Mouse (Mus musculus) MEL-GATA-1-ER (cell line): ENCODE data around the gene Acvr1.

Source experiments
- DNase-seq: peaks from one replicate; pipeline ENCODE4 v3.0.0-alpha.2; 2012; ENCODE audit warnings: low read depth; ENCODE audit errors: extremely low read depth

Gene Acvr1

DNA sequence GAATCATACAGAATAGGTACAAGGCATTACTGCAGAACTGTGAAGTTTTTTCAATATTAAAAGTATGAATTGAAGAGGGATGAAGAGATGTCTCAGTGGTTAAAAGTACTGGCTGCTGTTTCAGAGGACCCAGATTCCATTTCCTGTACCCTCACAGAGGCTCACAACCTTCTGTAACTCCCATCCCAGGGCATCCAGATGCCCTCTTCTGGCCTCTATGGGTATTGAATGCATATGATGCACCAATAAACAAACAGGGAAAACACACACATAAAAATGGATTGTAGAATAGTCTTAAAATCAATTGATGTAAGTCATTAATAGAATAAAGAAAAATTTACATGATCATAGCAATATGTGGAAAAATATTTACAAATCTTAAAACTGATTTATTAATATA is 151.9 kb downstream of the Acvr1 start:
- DNase-seq, result no peak

DNA sequence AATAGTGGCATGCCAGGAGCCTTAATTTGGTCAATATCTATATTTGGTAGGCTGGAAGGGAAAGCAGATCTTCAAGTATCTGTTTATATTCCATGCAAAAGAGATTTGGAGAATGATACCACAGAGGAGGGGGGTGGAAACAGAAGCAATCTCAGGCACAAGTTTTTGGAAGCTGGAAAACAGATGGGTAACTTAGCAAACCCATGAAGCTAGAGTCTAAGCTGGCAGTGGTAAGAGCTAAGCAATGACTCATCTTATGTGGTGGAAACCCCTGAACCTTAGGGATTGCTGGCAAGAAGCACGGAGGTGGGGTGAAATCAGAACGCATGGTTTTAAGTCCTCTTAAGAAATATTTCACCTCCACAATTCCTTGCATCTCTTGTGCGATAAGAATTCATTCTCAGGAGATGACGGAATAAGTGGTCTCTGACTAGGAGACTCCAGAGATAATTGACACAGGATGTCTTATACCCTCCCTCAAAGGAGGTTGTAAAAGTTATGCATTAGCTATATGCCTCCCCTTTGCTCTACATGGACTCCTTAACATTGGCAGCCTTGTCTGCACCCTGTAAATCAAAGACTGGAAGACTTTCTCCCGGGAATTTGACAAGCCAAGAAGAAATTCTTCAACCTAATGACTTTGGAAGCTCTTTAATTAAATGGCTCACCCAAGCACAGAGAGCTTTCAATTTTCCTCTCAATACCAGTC is 157.9 kb downstream of the Acvr1 start:
- no peak for DNase-seq

- no peak for DNase-seq
These were observed 163.5 kb downstream of the Acvr1 start for GRCm38 (mm10) chr2:58403481-58403880.

DNA sequence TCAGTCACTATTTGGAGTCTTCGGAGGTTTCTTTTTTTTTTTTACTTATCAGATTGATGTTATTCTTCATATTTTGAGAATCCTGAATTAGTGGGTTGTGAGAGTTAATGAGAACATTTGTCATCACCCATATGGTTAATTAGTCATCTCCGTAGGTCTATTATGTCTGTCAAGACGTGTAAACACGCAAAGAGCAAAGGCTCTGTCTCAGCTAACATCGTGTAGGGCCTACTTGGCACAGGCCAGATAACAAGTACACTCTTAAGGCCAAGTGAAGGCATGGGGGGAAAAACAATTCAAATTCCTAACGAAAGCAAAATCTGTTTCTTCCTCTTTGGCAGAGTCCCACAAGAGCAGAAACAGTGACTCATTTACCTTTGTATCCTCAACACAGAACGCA is 178.4 kb downstream of the Acvr1 start:
- DNase-seq, result no peak

DNA sequence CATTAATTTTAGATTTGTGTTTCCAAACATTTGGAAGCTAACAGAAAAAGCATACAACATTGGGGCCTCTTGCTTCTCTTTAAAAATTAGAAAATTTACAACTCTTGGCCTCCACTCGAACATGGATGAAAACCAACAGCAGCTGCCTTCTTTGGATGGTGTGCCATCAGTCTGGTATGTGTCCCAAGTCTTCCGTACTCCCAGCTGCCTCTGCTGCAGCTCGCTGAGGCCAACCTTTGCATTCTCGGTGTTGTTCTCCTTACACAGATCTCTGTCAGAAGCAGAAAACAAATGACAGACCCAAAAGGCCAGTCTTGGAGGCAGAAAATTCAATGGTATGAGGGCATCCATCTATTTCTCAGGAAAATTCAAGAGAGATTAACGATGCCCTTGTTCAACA is 186.9 kb downstream of the Acvr1 start:
- DNase-seq, result no peak

DNA sequence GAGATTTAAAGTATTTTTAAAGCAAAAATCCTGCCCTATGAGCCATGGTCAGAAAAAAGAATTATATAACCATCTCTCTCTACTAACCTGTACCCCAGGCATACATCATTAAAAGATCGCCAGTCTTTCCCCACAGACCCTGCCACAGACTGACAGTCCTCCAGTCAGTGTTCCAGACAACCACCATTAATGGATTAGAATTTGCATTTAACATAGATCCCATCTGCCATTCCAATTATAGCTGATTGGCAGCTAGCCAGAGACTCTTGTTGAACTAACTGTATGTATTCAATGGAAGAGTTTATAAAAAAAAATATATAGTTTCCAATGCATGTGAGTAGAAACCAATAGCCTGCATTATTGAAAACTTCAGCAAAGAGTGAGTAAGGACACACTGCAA is 187.5 kb downstream of the Acvr1 start:
- no peak for DNase-seq

- DNase-seq, result no peak
These were observed 189.4 kb downstream of the Acvr1 start for GRCm38 (mm10) chr2:58377417-58378130.

DNA sequence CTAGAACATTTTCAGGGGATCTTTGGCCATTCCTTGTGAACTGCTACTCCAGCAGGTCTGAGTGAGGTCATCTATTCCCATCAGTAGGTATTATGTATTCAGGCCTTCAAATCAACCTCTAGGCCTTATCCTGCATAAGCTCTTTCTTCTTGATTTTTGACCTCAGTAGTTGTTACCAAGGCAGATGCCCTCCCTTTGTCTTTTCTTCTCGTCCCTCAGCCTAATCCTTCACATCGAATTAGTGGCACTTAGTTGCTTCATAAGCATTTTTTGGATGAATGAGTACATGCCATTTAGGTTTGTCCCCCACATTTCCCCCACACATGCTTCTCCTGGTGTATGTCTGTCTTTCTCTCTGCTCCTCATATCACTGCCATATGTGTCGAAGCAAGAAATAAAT is 200.8 kb downstream of the Acvr1 start:
- no peak for DNase-seq

DNA sequence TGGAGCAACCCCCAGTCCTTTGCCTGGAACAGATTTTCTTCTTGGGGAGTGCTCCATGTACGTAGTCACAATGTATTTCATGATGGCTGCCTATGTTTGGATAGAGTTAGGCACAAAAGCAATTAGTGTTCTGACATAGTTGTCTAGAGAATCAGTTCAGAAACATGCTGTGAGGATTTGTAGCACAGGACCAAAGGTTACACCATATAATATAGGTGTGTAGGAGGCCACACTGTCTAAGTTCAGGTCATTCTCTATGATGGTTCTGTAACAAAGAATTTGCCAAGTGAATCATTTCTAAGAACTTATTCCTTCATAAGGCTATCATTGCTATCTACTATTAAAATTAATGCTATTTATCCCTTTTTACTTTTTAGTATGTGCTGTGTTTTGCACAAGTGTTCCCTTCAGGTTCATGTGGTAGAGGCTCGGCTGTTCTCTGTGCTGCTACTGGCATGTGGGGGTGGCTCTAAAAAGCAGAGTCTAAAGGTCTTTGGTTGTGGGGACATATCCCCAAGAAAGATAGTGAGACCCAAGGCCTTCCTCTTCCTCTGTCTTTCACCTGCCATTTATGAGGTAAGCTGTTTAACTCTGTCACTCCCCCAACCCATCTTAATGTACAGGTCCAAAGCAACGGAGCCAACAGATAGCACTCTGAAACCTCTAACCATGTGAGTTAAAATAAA is 205.5 kb downstream of the Acvr1 start:
- DNase-seq, result no peak

DNA sequence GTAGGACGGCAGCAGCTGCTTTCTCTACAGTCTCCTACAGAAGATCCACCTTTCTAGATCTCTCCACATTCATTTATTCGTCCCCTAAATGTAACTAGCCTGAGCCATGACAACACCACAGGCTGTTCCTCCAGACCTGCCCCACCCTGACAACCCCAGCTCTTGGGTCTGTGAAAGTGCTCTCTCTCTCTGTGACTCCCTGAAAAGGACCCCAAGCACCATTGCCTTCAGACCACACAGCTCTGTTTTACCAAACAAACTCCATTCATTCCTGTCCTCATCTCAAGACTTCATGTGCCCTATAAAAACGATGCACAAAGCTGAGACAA is 208.9 kb downstream of the Acvr1 start:
- DNase-seq, result no peak

DNA sequence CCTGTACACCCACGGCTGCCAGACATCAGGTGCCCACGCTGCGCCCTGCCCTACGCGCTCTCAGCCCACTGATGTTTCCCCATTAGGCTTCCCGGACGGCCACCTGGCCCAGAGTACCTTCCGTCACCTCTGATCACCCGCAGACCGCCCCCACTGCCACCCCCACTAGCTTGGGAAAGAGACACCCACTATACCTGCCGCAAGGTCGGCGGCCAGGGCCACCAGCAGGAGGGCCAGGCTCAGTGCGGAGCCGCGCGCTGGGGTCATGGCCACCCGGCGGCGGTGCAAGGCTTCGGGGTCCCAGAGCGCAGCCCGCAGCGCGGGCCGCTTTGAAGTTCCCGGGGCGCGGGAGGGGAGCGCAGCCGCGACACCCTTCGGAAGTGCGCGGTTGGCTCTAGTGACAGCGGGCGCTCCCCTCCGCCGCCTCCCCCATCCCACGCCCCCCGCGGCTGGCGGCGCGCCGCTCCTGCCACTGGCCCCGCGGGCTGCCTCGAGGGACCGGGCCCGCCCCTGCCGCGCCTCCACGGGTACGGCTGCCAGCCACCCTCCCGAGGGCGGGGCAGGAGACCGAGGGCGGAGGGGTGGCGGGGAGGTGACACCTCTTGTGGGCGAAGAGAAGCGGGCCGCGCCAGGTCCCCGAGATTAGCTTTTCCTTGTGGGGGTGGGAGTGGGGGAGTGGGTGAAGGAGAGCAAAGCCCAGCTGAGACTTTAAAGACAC is 209.4 kb downstream of the Acvr1 start, which contains the start of gene Acvr1c:
Gene Acvr1c (minus strand): TSS at position 482 of the 718 bp plus-strand sequence.
- DNase-seq, result no peak

GRCm38 (mm10) chr2:58357068-58357413 is 209.9 kb downstream of the Acvr1 start:
- DNase-seq, result no peak

DNA sequence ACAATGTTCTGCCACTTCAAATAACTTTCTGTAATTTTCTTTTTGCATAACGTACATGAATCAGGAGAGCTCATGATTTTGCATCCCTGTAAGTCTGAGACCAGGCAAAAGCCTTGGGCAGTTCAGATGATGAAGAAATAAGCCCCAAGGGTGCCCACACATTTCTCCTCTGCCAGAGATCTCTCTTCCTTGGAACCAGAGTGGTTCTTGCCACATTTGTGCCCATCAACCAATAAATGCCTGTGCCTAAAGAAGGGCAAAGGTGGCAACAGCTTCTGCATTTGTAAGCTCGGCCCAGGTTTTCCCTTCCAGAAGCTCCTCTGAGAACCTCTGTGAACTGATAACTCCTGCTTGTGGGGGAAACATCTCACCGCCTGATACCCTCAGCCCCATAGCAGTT is 212.6 kb downstream of the Acvr1 start:
- DNase-seq, result no peak

DNA sequence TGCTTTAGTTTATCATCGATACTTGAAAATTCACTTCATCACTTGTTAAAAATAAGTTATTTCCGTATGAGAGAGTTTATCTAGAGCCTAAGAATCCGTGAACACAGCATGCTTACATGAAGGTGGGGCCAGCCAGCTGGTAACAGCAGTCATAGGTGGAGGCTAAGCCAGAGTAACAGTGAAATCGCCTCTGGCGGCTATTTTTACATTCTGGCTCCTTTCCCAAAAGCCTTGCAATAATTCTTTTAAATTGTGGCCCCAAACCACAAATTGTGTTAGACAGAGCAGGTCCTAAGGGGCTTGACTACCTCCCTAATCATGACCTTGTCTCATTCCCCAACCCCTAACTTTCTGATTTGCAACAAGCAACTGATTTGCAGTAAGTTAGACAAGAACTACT is 214.1 kb downstream of the Acvr1 start:
- no peak for DNase-seq

GRCm38 (mm10) chr2:58350657-58351056 is 216.3 kb downstream of the Acvr1 start:
- no peak for DNase-seq
